Mouse (Mus musculus): ENCODE results near the gene Etl4. TPM values are rescaled to one million over a fixed set of nuclear protein-coding genes. Genes with fewer than 3 reads are reported as not detected.

Gene Etl4
- total RNA-seq, 1 experiment, result 50.8 TPM

DNA sequence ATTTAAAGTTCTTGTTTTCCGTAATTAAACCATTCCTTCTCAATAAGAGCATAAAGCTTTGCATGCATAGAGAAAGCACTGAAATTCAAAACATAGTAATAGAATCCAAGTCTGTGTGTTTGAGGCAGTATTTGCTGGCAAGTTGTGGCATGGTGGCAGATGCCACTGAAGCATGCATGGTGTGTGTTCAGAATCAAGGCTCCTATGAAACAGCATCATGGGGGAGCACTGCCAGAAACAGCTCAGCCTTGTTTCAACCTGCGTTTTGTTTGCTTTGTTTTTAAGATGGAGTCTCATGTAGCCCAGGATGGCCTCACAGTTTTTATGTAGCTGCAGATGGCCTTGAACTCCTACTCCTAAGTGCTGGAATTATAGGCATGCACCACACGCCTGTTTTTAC is 614.1 kb downstream of the Etl4 start:
- Histone ChIP-seq H3K36me3 (ENCODE audit: control insufficient read depth, insufficient read depth, low read length, poor library complexity, severe bottlenecking) (peaks cover 8% of the 10 kb centered on the region), H3K4me1 (ENCODE audit: control insufficient read depth in 2 of 2, insufficient read depth in 2 of 2, low read length in 2 of 2, poor library complexity in 1 of 2) (peaks cover 3 to 10% of the 10 kb centered on the region in 2 experiments), H3K4me3 (ENCODE audit: insufficient read depth in 1 of 2, low read depth in 1 of 2, low read length in 2 of 2, poor library complexity in 1 of 2, severe bottlenecking in 1 of 2) (no peak overlapping the region), H3K9me3 (ENCODE audit: control insufficient read depth, insufficient read depth, low read depth, low read length) (no peaks in the 10 kb centered on the region), H3K9ac (ENCODE audit: insufficient read depth, low read depth, low read length, poor library complexity, severe bottlenecking) (no peak overlapping the region), H3K27ac (ENCODE audit: insufficient read depth, low read depth, low read length, poor library complexity, severe bottlenecking) (no peak overlapping the region; the same call in 1 of the 2 replicates)
- TF ChIP-seq ZC3H11A (IDR thresholded peaks at IDR 0.05; ENCODE audit: borderline replicate concordance, low read depth, low read length), result no peak
- no peak for DNase-seq (ENCODE audit: low read depth, low spot score)
- in situ Hi-C loops (cut with MboI; ENCODE audit: low sequenced_read_pairs in 2 of 2, unreplicated experiment in 2 of 2), result no loop called here

DNA sequence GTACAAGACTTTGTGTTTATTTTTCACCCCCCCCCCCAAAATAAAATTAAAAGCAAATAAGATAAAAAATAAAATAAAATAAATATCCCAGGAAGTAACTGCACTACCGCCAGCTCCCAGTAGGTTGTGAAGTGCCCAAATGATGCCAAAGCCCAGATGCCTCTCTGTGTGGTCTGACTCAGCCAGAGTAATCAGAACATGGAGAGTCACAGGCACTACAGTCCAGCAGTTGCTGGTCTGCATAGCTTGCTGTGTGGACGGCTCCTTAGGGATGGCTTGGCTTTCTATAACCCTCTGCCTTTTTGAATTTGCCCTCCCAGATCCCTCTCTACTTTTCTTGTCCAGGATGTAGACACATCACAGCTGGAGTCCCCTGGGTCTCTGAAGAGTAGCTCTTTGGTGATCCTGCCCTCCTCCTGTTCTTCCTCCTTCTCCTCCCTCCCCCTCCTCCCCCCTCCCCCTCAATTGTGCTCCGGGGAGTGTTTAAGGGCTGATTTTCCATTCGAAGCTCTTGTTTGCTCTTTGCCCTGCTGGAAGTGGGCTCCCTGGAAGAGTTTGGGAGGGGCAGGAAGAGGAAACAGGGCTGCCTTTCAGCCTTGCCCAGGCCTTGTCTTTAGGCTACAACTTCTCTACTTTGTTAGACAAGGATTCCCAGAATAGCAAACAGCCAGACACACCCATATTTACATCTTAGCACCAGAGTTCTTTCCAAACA is 616.5 kb downstream of the Etl4 start:
- TF ChIP-seq ZNF384 (IDR thresholded peaks at IDR 0.05; ENCODE audit: low read depth, low read length) (no peak), ZC3H11A (IDR thresholded peaks at IDR 0.05; ENCODE audit: borderline replicate concordance, low read depth, low read length) (no peak), HCFC1 (IDR thresholded peaks at IDR 0.05; ENCODE audit: borderline replicate concordance, insufficient read depth, low read length) (no peak)
- H3K4me3 ChIP-seq (ENCODE audit: insufficient read depth in 1 of 2, low read depth in 1 of 2, low read length in 2 of 2, poor library complexity in 1 of 2, severe bottlenecking in 1 of 2), result no peak overlapping the region
- DNase-seq (ENCODE audit: low read depth, low spot score), result peak; percentile 70
- H3K9me3 ChIP-seq (ENCODE audit: control insufficient read depth, insufficient read depth, low read depth, low read length), result no peaks in the 10 kb centered on the region
- no peak overlapping the region for H3K9ac ChIP-seq (ENCODE audit: insufficient read depth, low read depth, low read length, poor library complexity, severe bottlenecking)
- peaks cover 0 to 12% of the 10 kb centered on the region in 2 experiments; a peak in 2 of 4 replicates for H3K4me1 ChIP-seq (ENCODE audit: control insufficient read depth in 2 of 2, insufficient read depth in 2 of 2, low read length in 2 of 2, poor library complexity in 1 of 2)
- H3K27ac ChIP-seq (ENCODE audit: insufficient read depth, low read depth, low read length, poor library complexity, severe bottlenecking), result peak overlapping the region; percentile 91
- peaks cover 20% of the 10 kb centered on the region for H3K36me3 ChIP-seq (ENCODE audit: control insufficient read depth, insufficient read depth, low read length, poor library complexity, severe bottlenecking)
- in situ Hi-C loops (cut with MboI; ENCODE audit: low sequenced_read_pairs in 2 of 2, unreplicated experiment in 2 of 2), result no loop called here

DNA sequence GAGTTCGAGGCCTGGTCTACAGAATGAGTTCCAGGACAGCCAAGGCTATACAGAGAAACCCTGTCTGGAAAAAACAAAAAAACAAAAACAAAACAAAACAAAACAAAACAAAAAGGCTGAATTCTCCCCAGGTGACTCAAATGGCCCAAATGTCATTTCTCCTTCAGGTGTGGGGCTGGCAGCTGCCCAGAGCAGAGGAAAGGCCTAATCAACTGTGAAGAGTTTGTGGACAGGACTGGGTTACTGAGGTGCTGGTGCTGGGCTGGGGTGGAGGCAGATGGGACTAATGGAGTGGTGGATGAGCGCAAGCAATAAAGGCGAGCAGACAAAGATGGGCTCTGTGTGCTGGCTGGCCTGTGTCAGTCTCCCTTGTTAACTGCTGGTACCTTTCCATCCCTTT is 617.3 kb downstream of the Etl4 start:
- H3K9me3 ChIP-seq (ENCODE audit: control insufficient read depth, insufficient read depth, low read depth, low read length), result no peaks in the 10 kb centered on the region
- no peak for DNase-seq (ENCODE audit: low read depth, low spot score)
- H3K4me1 ChIP-seq (ENCODE audit: control insufficient read depth in 2 of 2, insufficient read depth in 2 of 2, low read length in 2 of 2, poor library complexity in 1 of 2), result peaks cover 0 to 10% of the 10 kb centered on the region in 2 experiments; a peak in 2 of 4 replicates
- peak overlapping the region; percentile 20; the same call in 1 of the 2 replicates for H3K9ac ChIP-seq (ENCODE audit: insufficient read depth, low read depth, low read length, poor library complexity, severe bottlenecking)
- peaks cover 24% of the 10 kb centered on the region for H3K36me3 ChIP-seq (ENCODE audit: control insufficient read depth, insufficient read depth, low read length, poor library complexity, severe bottlenecking)
- peak overlapping the region; percentile 91 for H3K27ac ChIP-seq (ENCODE audit: insufficient read depth, low read depth, low read length, poor library complexity, severe bottlenecking)
- no peak for TF ChIP-seq ZC3H11A (IDR thresholded peaks at IDR 0.05; ENCODE audit: borderline replicate concordance, low read depth, low read length)
- TF ChIP-seq CHD2 (IDR thresholded peaks at IDR 0.05; ENCODE audit: low read depth, low read length), result no peak
- no peak for TF ChIP-seq MAFK (IDR thresholded peaks at IDR 0.05; ENCODE audit: insufficient read depth, low read depth, low read length)
- H3K4me3 ChIP-seq (ENCODE audit: insufficient read depth in 1 of 2, low read depth in 1 of 2, low read length in 2 of 2, poor library complexity in 1 of 2, severe bottlenecking in 1 of 2), result no peak overlapping the region
- in situ Hi-C loops (cut with MboI; ENCODE audit: low sequenced_read_pairs in 2 of 2, unreplicated experiment in 2 of 2), result no loop called here

DNA sequence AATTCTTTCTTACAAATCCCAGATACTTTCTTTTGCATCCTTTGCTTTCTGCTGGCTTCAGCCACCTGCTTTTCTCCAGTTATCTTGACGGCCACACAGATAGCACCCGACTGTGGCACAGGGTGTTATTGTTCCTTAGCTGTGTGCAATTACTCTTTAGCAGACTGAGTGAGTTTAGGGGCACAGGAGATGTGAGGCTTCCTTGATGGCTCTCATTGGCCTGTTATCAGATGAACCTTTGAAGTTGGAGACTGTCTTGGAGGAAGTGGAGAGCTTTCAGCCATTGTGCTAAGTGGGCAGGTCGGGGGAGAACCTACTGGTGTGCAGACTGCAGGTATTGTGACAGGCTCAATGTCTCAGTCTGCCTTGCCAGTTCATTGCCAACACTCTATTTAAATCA is 623.0 kb downstream of the Etl4 start:
- Histone ChIP-seq H3K9me3 (ENCODE audit: control insufficient read depth, insufficient read depth, low read depth, low read length) (no peaks in the 10 kb centered on the region), H3K27ac (ENCODE audit: insufficient read depth, low read depth, low read length, poor library complexity, severe bottlenecking) (no peak overlapping the region), H3K4me3 (ENCODE audit: insufficient read depth in 1 of 2, low read depth in 1 of 2, low read length in 2 of 2, poor library complexity in 1 of 2, severe bottlenecking in 1 of 2) (no peak overlapping the region), H3K36me3 (ENCODE audit: control insufficient read depth, insufficient read depth, low read length, poor library complexity, severe bottlenecking) (peaks cover 20% of the 10 kb centered on the region), H3K9ac (ENCODE audit: insufficient read depth, low read depth, low read length, poor library complexity, severe bottlenecking) (no peak overlapping the region), H3K4me1 (ENCODE audit: control insufficient read depth in 2 of 2, insufficient read depth in 2 of 2, low read length in 2 of 2, poor library complexity in 1 of 2) (peaks cover 0 to 10% of the 10 kb centered on the region in 2 experiments; a peak in 3 of 4 replicates)
- DNase-seq (ENCODE audit: low read depth, low spot score), result no peak
- no peak for TF ChIP-seq MAFK (IDR thresholded peaks at IDR 0.05; ENCODE audit: insufficient read depth, low read depth, low read length)
- TF ChIP-seq HCFC1 (IDR thresholded peaks at IDR 0.05; ENCODE audit: borderline replicate concordance, insufficient read depth, low read length), result no peak
- no peak for TF ChIP-seq ZNF384 (IDR thresholded peaks at IDR 0.05; ENCODE audit: low read depth, low read length)
- TF ChIP-seq CHD2 (IDR thresholded peaks at IDR 0.05; ENCODE audit: low read depth, low read length), result no peak
- TF ChIP-seq ZC3H11A (IDR thresholded peaks at IDR 0.05; ENCODE audit: borderline replicate concordance, low read depth, low read length), result no peak
- in situ Hi-C loops (cut with MboI; ENCODE audit: low sequenced_read_pairs in 2 of 2, unreplicated experiment in 2 of 2), result no loop called here

DNA sequence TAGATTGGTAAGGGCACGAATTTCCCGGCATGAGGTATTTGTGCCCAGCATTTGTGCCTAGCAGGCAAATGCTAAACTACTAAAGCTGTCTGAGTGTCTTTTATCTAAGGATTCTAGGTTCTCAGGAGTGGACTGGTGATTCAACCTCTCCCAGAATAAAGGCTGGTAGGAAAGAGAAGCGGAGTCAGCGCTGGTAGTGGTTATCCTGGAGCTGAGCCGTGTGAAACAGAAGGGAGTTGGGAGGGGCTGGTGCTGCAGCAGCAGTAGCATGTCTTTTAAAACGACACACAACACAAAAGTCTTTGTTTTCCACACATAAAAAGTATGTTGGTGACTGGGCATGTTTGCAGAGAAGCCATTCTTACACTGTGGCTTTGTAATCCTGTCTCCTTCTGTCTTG is 628.2 kb downstream of the Etl4 start:
- Histone ChIP-seq H3K4me1 (ENCODE audit: control insufficient read depth in 2 of 2, insufficient read depth in 2 of 2, low read length in 2 of 2, poor library complexity in 1 of 2) (no peaks in the 10 kb centered on the region), H3K4me3 (ENCODE audit: insufficient read depth in 1 of 2, low read depth in 1 of 2, low read length in 2 of 2, poor library complexity in 1 of 2, severe bottlenecking in 1 of 2) (no peak overlapping the region), H3K27ac (ENCODE audit: insufficient read depth, low read depth, low read length, poor library complexity, severe bottlenecking) (no peak overlapping the region), H3K9me3 (ENCODE audit: control insufficient read depth, insufficient read depth, low read depth, low read length) (no peaks in the 10 kb centered on the region), H3K9ac (ENCODE audit: insufficient read depth, low read depth, low read length, poor library complexity, severe bottlenecking) (no peak overlapping the region), H3K36me3 (ENCODE audit: control insufficient read depth, insufficient read depth, low read length, poor library complexity, severe bottlenecking) (peaks cover under 1% of the 10 kb centered on the region; the same call in 1 of the 2 replicates)
- DNase-seq (ENCODE audit: low read depth, low spot score), result no peak
- in situ Hi-C loops (cut with MboI; ENCODE audit: low sequenced_read_pairs in 2 of 2, unreplicated experiment in 2 of 2), result no loop called here
- TF ChIP-seq HCFC1 (IDR thresholded peaks at IDR 0.05; ENCODE audit: borderline replicate concordance, insufficient read depth, low read length), result no peak
- no peak for TF ChIP-seq CHD2 (IDR thresholded peaks at IDR 0.05; ENCODE audit: low read depth, low read length)
- no peak for TF ChIP-seq ZNF384 (IDR thresholded peaks at IDR 0.05; ENCODE audit: low read depth, low read length)
- TF ChIP-seq MAFK (IDR thresholded peaks at IDR 0.05; ENCODE audit: insufficient read depth, low read depth, low read length), result no peak
- TF ChIP-seq ZC3H11A (IDR thresholded peaks at IDR 0.05; ENCODE audit: borderline replicate concordance, low read depth, low read length), result no peak

Data from ES-E14 (cell line).